Mouse (Mus musculus) lung, embryonic 16.5 days (tissue): ENCODE measurements around the gene Fgfr2. TPM values are rescaled to one million over a fixed set of nuclear protein-coding genes. Genes with fewer than 3 reads are reported as not detected.
A peak's percentile ranks its signal among the peaks of the same experiment; 100 is the strongest.

Experiments
- ATAC-seq: fragments of 200-750 bp; cut with Nextera tagmentation; 2 replicates; pipeline ENCODE4 v1.8.0; 2017; ENCODE audit warnings: low read depth, mild to moderate bottlenecking, moderate library complexity
- H3K27ac ChIP-seq: fragments of 300-500 bp; sonication (generic); 2 replicates; pipeline ENCODE4 v1.5.1; 2014; ENCODE audit warnings: mild to moderate bottlenecking, control low read depth, low read length
- H3K27me3 ChIP-seq: fragments of 300-500 bp; sonication (generic); 2 replicates; pipeline ENCODE4 v1.6.1; 2014; ENCODE audit warnings: low read depth, low read length, mixed read lengths; ENCODE audit not compliant: control insufficient read depth, insufficient read depth
- H3K36me3 ChIP-seq: fragments of 300-500 bp; sonication (generic); 2 replicates; pipeline ENCODE4 v1.6.1; 2014; ENCODE audit warnings: low read length; ENCODE audit not compliant: control insufficient read depth, insufficient read depth
- H3K4me1 ChIP-seq: fragments of 300-500 bp; sonication (generic); replicated peaks from 2 replicates; pipeline ENCODE4 v1.6.1; 2014; ENCODE audit warnings: low read length, mixed read lengths; ENCODE audit not compliant: control insufficient read depth, insufficient read depth
- H3K4me2 ChIP-seq: fragments of 300-500 bp; sonication (generic); 2 replicates; pipeline ENCODE4 v1.6.1; 2014; ENCODE audit warnings: low read depth, low read length, control low read depth
- H3K4me3 ChIP-seq: fragments of 300-500 bp; sonication (generic); 2 replicates; pipeline ENCODE4 v1.5.1; 2014; ENCODE audit warnings: mild to moderate bottlenecking, low read length, control low read depth
- H3K9ac ChIP-seq: fragments of 300-500 bp; sonication (generic); 2 replicates; pipeline ENCODE4 v1.6.1; 2014; ENCODE audit warnings: low read length, control low read depth
- H3K9me3 ChIP-seq: fragments of 300-500 bp; sonication (generic); 2 replicates; pipeline ENCODE4 v1.6.1; 2016; ENCODE audit warnings: low read length; ENCODE audit not compliant: control insufficient read depth
- WGBS: fragments of 180-500 bp; shearing (Covaris S2); extraction: QIAGEN DNeasy Blood & Tissue Kit; methylation state at CpG from one replicate; pipeline ENCODE4 v1.1.7; 2014; 5-methylcytosine and 5-hydroxymethylcytosine counted together
- polyA plus RNA-seq: library from polyadenylated mRNA; unstranded; fragments of >200 nt; fragmentation: Nextera tagmentation; extraction: Ambion mirVana; gene quantifications from 2 replicates; pipeline ENCODE4 v1.2.1, GENCODE M21; 2015

Fgfr2 gene
- polyA plus RNA-seq, 1 experiment from 2014 or later: 175 TPM

GRCm38 (mm10) chr7:132806926-132807857 is 316.0 kb downstream of the Fgfr2 start:
- Histone ChIP-seq H3K27ac (peak overlapping the region; percentile 81), H3K4me3 (no peak overlapping the region), H3K9ac (no peak overlapping the region), H3K27me3 (no peaks in the 10 kb centered on the region), H3K4me2 (no peak overlapping the region), H3K36me3 (no peaks in the 10 kb centered on the region), H3K9me3 (no peaks in the 10 kb centered on the region), H3K4me1 (peaks cover 66% of the 10 kb centered on the region)
- 70% methylated on average over 13 of the region's 13 CpGs for WGBS
- peak; percentile 25; the same call in 1 of the 2 replicates for ATAC-seq

GRCm38 (mm10) chr7:132806286-132806685 is 316.9 kb downstream of the Fgfr2 start:
- Histone ChIP-seq H3K27me3 (no peaks in the 10 kb centered on the region), H3K27ac (0 out of 2 replicates have a peak overlapping the region, but pooled peaks have one; percentile 26), H3K4me3 (no peak overlapping the region), H3K9me3 (no peaks in the 10 kb centered on the region), H3K36me3 (no peaks in the 10 kb centered on the region), H3K9ac (no peak overlapping the region), H3K4me2 (no peak overlapping the region), H3K4me1 (peaks cover 73% of the 10 kb centered on the region)
- no peak for ATAC-seq
- WGBS: 54% methylated on average over 5 of the region's 5 CpGs

GRCm38 (mm10) chr7:132804951-132805350 is 318.2 kb downstream of the Fgfr2 start:
- H3K4me1 ChIP-seq: peaks cover 66% of the 10 kb centered on the region
- H3K9me3 ChIP-seq: no peaks in the 10 kb centered on the region
- 88% methylated on average over 5 of the region's 5 CpGs for whole genome bisulfite sequencing
- H3K9ac ChIP-seq: no peak overlapping the region
- no peaks in the 10 kb centered on the region for H3K36me3 ChIP-seq
- no peak overlapping the region for H3K27ac ChIP-seq
- ATAC-seq: no peak
- H3K4me3 ChIP-seq: no peak overlapping the region
- no peak overlapping the region for H3K4me2 ChIP-seq
- H3K27me3 ChIP-seq: no peaks in the 10 kb centered on the region

GRCm38 (mm10) chr7:132804461-132804860 is 318.7 kb downstream of the Fgfr2 start:
- Histone ChIP-seq H3K9me3 (no peaks in the 10 kb centered on the region), H3K9ac (no peak overlapping the region; the same call in 1 of the 2 replicates), H3K27me3 (no peaks in the 10 kb centered on the region), H3K4me3 (no peak overlapping the region), H3K4me1 (peaks cover 66% of the 10 kb centered on the region), H3K27ac (no peak overlapping the region), H3K36me3 (no peaks in the 10 kb centered on the region), H3K4me2 (no peak overlapping the region)
- no peak for ATAC-seq
- 61% methylated on average over 7 of the region's 7 CpGs for WGBS

GRCm38 (mm10) chr7:132803962-132804361 is 319.2 kb downstream of the Fgfr2 start:
- H3K9me3 ChIP-seq: no peaks in the 10 kb centered on the region
- H3K27ac ChIP-seq: no peak overlapping the region
- H3K4me3 ChIP-seq: no peak overlapping the region
- no peak overlapping the region for H3K4me2 ChIP-seq
- peaks cover 64% of the 10 kb centered on the region for H3K4me1 ChIP-seq
- no peak overlapping the region for H3K9ac ChIP-seq
- ATAC-seq: no peak
- WGBS: 57% methylated on average over 3 of the region's 3 CpGs
- H3K36me3 ChIP-seq: no peaks in the 10 kb centered on the region
- H3K27me3 ChIP-seq: no peaks in the 10 kb centered on the region

GRCm38 (mm10) chr7:132803336-132803735 is 319.8 kb downstream of the Fgfr2 start:
- H3K4me3 ChIP-seq: no peak overlapping the region
- 68% methylated on average over 2 of the region's 2 CpGs for WGBS
- no peak overlapping the region for H3K27ac ChIP-seq
- H3K9me3 ChIP-seq: no peaks in the 10 kb centered on the region
- no peak overlapping the region for H3K4me2 ChIP-seq
- peaks cover 58% of the 10 kb centered on the region for H3K4me1 ChIP-seq
- H3K36me3 ChIP-seq: no peaks in the 10 kb centered on the region
- no peak overlapping the region for H3K9ac ChIP-seq
- ATAC-seq: no peak
- H3K27me3 ChIP-seq: no peaks in the 10 kb centered on the region

GRCm38 (mm10) chr7:132802691-132803090 is 320.5 kb downstream of the Fgfr2 start:
- no peaks in the 10 kb centered on the region for H3K36me3 ChIP-seq
- no peaks in the 10 kb centered on the region for H3K27me3 ChIP-seq
- peaks cover 54% of the 10 kb centered on the region for H3K4me1 ChIP-seq
- H3K9me3 ChIP-seq: no peaks in the 10 kb centered on the region
- ATAC-seq: no peak
- H3K27ac ChIP-seq: no peak overlapping the region; the same call in 1 of the 2 replicates
- no peak overlapping the region for H3K9ac ChIP-seq
- H3K4me2 ChIP-seq: no peak overlapping the region
- no peak overlapping the region for H3K4me3 ChIP-seq
- 76% methylated on average over 11 of the region's 11 CpGs for WGBS

GRCm38 (mm10) chr7:132802066-132802465 is 321.1 kb downstream of the Fgfr2 start:
- H3K4me1 ChIP-seq: peaks cover 54% of the 10 kb centered on the region
- no peak for ATAC-seq
- no peak overlapping the region for H3K4me3 ChIP-seq
- no peaks in the 10 kb centered on the region for H3K9me3 ChIP-seq
- peak overlapping the region; percentile 36 for H3K27ac ChIP-seq
- H3K36me3 ChIP-seq: no peaks in the 10 kb centered on the region
- H3K27me3 ChIP-seq: no peaks in the 10 kb centered on the region
- WGBS: 71% methylated on average over 2 of the region's 2 CpGs
- H3K9ac ChIP-seq: no peak overlapping the region
- no peak overlapping the region for H3K4me2 ChIP-seq

GRCm38 (mm10) chr7:132801509-132801908 is 321.6 kb downstream of the Fgfr2 start:
- no peak overlapping the region for H3K4me2 ChIP-seq
- no peaks in the 10 kb centered on the region for H3K27me3 ChIP-seq
- H3K9ac ChIP-seq: no peak overlapping the region
- no peak for ATAC-seq
- WGBS: 70% methylated on average over 5 of the region's 5 CpGs
- H3K27ac ChIP-seq: peak overlapping the region; percentile 35
- H3K36me3 ChIP-seq: no peaks in the 10 kb centered on the region
- H3K9me3 ChIP-seq: no peaks in the 10 kb centered on the region
- H3K4me1 ChIP-seq: peaks cover 52% of the 10 kb centered on the region
- no peak overlapping the region for H3K4me3 ChIP-seq
